Comparison of ENCODE assay signal across 16 mouse cellular contexts in the genomic region with DNA sequence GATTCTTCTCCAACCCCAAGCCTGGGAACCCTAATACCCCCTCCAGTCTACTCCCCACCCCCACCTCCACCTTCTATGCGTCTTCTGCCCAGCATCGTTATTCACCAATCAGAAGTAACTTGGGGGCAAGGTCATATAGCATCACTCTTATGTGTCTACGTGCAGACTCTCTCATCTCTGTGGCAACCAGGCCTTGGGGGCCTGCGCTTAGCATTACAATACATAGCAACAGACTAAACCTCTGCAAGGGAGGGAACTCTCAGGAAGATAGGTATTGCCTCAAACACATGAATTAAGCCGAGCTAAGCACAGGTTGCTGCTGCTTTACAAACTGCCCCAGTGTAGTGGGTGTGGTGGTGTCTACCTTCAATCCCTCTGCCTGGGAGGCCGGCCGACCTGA.
"Had no signal": no experiment of that assay in that cellular context is flagged by ENCODE, and none has a peak within 500 bp of the region (broad histone marks: within the 10 kb centered on the region; RNA-seq: fewer than 3 reads in every experiment).

No protein-coding gene starts in this region.

- H3K9me3 ChIP-seq: midbrain, embryonic 10.5 days; midbrain, embryonic 12.5 days; neural tube, embryonic 13.5 days; neural tube, embryonic 15.5 days; stomach, embryonic 15.5 days had no signal

- DNase-seq: lung, adult 18-20 months; lung, embryonic 14.5 days; lung, postnatal 10 days; lung, postnatal 4 days; midbrain, embryonic 14.5 days; right cerebral cortex, postnatal 14 days; thymus, adult 2 months; thymus, postnatal 25 days; thymus, postnatal 4 days had no signal

- H3K36me3 ChIP-seq: stomach, embryonic 15.5 days had no signal

- H3K27ac ChIP-seq: midbrain, embryonic 10.5 days; midbrain, embryonic 12.5 days; neural tube, embryonic 13.5 days; neural tube, embryonic 15.5 days; stomach, embryonic 15.5 days; stomach, postnatal 0 days had no signal

- H3K9ac ChIP-seq: lung, embryonic 14.5 days; midbrain, embryonic 12.5 days; neural tube, embryonic 13.5 days; neural tube, embryonic 15.5 days; stomach, embryonic 15.5 days had no signal

- H3K4me1 ChIP-seq: midbrain, embryonic 12.5 days; neural tube, embryonic 13.5 days; neural tube, embryonic 15.5 days; stomach, embryonic 15.5 days had no signal

- H3K27me3 ChIP-seq: midbrain, embryonic 12.5 days; neural tube, embryonic 13.5 days; neural tube, embryonic 15.5 days; stomach, embryonic 15.5 days had no signal

- H3K4me3 ChIP-seq: midbrain, embryonic 10.5 days; midbrain, embryonic 12.5 days; myocyte; neural tube, embryonic 13.5 days; neural tube, embryonic 15.5 days; stomach, embryonic 15.5 days had no signal
